Mouse (Mus musculus) right cerebral cortex, adult 2 months (tissue): ENCODE measurements around the gene Bzw2.

Source experiments
- DNase-seq, 2 experiments: peaks; one replicate each; pipeline ENCODE4 v3.0.0; 2021 to 2022; ENCODE audit warnings: low spot score in 2 of 2

The Bzw2 gene

DNA sequence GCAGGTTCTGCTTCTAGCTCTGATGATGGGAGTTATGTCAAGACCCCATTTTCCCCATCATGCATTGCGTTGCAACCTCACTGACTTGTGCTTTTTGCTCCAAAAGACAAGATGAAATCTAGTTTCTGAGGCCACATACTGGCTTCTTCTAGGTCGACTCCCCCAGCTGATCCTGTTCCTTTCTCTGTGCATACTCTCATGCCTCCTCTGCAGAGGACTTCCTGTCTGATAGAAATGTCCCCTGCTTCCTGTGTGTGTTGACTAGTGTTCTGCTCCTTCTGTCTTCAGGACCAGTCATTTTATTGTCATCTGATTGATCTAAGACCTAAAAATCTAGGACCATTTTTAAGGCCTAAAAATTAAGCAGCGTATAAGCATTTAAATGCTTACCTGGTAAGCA, 22.5 kb downstream of the Bzw2 start:
- no peak for DNase-seq

DNA sequence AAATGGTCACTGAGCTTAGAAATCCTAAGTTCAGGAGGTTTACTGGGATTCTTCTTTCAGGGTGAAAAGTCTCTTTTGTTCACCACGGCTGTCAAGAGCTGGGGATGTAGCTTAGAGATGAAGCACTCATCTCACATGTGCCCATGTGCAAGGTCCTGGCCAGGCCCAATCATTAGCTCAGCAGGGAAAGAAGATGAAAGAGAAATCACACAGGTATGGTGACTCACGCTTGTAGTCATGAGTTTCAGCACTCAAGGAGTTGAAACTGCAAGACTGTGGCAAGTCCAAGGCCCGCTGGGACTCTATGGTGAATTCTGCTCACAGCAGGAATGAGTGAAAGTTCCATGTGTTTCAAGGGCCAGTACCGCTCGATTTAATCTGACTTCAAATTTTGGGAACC, 23.8 kb downstream of the Bzw2 start:
- DNase-seq = no peak

DNA sequence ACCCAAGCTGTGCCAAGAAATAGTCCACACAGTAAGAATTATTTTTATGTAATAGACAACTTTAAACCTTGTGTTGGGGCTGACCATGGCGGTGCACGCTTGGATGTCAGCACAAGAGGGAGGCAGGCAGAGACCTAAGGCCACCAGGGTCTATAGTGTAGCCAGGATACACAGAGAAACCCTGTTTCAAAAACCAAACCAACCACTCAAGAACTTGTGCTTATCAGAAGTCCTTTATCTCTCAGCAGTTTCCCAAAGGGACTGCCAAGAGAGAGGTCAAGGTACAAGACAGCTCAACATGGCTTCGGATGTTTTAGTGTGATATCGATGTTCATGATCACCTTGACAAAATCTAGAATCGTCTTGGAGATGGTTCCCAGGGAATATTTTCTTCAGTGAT, 24.3 kb downstream of the Bzw2 start:
- DNase-seq = no peak

DNA sequence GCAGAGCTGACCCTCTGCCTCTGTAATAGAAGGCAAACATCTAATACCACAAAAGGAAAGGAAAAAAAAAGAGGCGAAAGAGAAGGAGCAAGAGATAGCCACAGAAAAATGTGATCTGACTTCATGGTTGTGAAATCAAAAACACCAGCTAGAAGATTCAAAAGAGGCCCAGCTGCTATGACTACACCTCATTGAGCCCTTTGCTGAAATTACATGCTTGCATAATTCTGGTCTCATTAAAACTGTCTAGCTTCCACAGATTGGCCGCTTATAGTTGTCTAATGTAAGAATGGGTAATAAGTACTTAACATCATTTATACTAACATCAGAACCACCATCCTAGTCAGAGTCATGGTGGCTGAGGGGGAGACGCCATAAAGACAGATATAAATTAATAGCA, 25.2 kb downstream of the Bzw2 start:
- DNase-seq = no peak

DNA sequence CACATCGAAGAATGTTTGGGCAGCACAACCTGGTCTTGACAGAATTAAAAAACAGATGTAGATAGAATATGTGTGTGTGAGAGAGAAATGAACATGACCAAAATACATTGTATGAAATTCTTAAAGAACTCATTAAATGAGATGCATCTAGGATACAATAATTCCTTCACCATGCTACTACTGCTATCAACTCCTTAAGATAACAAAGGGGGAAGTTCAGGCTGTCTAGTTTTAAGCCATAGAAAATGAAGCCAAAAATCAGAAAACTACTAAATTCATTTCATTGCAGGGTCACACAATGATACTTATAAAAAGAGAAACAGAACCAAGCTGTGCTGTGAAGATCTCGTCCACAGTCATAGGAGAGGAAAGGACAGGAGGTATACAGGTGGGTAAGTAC, 25.6 kb downstream of the Bzw2 start:
- no peak for DNase-seq

DNA sequence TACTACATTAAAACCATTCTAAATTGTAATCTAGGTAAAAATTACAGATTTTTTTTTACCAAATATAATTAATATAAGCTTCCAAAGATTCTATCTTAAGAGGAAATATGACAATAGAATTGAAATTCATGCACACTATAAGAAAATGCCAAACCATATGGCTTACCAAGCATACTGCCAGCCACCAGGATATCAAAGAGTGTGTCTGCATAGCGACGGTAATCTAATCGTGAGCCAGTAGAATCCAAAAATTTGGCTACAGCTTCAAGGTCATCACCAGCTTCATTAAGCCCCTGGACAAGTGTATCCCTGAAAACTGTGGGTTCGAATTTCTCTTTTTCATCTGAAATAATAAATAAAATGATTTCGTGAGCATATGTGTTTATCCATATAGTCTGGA, 28.1 kb downstream of the Bzw2 start:
- no peak for DNase-seq

DNA sequence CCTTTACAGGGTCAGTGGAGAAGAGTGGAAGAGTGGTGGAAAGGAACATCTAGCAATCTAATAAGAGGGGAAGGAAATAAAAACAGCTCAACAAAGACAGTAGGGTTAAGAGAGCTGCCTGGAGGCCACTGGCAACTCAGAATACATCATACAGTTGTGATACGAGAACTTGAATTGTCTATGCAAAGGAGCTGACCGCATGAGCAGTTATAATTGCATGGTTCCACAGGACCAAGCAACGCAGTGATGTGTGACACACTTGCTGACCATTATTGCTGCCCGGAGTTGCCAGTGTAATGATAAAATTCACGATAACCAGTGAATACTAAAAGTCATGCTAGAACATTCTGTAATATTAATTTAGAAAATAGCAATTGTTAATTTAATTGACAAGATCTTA, 31.8 kb downstream of the Bzw2 start:
- no peak for DNase-seq

DNA sequence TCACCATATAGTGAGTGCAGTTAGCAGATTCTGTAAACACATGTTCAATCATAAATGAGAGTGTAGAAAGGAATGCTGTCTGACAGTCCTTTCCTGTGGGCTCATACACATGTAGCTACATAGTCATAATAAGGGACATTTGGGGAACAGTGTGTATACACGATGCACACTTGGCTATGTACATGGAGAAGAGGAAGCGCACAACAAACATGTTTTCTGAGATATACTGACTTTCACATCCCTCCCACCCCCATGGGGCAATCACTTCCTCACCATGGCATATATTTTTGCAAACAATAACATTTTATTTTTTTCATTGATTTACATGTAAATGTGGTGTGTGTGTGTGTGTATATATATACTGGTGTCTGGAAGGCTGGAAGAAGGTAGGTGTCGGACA, 38.6 kb downstream of the Bzw2 start:
- no peak for DNase-seq

DNA sequence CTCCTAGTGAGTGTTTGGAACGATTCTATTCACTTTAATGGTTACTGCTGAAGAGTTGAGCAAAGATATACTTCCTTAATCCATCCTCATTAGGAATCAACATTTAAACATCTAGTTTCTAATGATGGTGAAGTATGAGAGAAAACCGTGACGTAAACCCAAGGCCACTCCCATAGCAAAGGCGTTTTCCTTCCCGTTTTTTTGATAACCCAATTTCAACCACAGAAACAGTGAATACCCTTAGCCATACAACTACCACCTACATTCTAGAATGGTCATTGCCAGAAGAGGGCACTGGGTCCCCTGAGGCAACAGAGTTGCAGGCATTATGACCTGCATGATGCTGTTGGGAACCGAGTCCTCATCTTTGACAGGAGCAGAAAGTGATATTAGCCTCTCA, 40.7 kb downstream of the Bzw2 start:
- no peak for DNase-seq

DNA sequence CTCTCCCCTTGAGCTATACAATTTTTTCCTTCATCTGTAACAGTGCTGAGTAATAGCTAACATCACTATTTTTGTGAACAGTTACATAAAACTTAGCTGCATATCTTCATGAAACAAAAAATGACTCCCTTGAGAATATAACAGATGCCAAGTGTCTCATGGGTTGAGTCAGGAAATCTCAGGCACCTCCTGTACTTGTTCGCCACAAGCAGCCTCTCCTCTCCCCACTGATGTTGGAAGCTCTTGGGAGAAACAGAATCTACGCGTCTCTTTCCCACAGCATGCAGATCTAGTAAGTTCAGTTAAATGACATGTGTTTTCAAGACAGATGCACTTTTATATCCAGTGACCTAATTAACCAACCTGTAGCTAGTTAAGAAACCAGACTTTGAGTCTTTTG, 45.8 kb downstream of the Bzw2 start:
- DNase-seq = peak in 1 of 2 experiments; percentile 51

DNA sequence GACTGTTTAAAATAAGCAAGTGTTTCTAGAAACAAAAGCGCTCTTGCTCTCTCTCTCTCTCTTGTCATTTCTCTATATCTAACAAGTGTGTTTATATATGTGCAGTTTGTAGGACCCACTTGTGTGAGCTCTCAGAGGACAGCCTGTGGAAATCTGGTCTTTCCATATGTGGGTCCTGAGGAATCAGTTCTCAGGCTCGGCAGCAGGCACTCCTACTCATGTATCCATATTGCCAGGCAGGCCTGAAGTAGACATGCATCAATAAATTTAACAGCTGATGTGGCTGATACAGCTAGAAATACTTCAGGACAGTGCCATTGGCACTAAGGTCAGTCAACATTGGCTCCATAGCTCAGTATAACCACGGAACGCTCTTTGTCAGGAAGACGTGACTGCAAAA, 46.8 kb downstream of the Bzw2 start:
- no peak for DNase-seq

DNA sequence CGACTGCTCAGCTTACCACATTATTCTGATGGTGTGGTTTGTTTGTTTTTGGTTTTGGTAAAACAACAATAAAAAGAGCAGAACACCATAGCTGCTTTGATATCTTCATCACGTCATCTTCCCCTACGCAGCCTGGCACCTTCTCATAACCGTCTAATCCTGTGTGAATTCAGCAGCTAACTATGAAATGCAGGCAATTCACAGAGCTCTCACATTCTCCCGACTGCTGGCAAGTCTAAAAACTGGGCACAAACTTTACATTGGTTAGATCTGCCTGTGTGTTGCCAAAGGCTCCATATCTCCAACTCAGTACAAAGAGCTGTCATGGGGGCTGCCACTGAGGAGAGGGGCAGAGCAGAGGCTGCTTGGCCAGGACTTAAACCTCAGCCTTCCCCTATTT, 47.4 kb downstream of the Bzw2 start:
- DNase-seq = no peak

DNA sequence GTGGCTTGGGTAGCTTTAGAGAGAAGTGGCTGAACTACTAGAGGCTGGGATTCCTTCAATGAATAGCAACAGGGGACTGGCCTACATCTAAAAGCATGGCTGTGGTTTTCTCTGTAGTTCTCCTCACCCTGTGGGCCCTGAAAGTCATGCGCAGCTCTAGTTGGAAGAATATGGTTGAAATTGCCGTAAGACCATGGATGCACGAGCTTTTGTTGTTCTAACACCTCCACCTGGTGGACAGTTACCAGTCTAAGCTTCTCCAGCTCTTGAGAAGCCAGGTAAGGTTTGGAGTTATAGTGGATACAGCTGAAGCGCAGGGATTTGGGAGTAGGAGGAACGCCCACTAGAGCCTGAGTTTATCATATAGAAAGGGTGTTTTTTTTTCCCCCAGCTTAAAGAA, 49.4 kb downstream of the Bzw2 start:
- no peak for DNase-seq

DNA sequence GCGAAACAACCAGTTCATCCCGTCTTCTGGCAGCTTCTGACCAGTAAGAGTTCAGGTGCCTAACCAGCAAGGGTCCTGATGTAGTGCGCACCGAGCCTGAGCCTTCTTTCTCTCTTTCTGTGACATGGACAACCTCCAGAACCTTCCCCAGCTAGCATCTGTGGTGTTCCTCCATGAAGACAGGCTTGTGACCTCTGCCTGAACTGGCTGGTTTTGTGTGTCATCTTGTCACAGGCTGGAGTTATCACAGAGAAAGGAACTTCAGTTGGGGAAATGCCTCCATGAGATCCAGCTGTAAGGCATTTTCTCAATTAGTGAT, 54.3 kb downstream of the Bzw2 start:
- DNase-seq = no peak

DNA sequence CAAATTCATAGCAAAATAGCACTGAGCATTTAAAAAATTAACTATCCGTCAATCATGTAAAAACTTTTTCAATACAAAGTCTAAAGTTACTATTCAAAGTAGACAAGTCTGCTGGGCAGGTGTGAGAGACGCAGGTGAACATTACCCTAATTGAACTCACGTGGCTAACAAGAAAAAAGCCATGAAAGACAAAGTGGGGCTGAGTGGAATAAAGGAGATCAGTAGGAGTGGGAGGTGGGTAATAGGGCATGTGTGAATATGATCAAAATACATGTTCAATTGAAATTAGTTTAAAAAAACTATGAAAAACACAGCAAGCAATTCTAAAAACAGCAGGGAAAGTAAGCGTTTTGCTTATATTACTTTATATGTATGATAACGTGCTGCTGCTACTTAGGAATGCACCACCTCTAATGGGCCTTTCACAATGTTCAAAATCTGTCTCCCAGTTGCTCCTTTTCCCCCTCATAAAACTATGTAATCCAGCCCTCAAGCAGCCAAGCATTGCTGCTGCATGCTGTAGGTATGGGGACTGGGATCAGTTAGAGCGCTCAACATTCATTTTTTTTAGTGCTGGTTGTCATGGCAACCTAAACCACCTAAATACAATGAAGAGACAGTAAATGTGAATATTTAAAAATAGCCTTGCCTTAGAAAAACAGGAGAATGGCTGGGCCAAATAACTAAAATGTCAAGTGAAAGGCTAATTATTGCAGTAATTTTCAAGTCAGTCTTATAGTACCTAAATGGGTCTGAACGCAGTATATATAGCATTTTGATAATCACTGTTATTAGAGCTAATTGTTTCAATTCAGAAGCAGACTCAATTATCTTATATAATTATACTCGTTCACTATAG, 54.9 kb downstream of the Bzw2 start:
- DNase-seq = peak in 1 of 2 experiments; percentile 43

DNA sequence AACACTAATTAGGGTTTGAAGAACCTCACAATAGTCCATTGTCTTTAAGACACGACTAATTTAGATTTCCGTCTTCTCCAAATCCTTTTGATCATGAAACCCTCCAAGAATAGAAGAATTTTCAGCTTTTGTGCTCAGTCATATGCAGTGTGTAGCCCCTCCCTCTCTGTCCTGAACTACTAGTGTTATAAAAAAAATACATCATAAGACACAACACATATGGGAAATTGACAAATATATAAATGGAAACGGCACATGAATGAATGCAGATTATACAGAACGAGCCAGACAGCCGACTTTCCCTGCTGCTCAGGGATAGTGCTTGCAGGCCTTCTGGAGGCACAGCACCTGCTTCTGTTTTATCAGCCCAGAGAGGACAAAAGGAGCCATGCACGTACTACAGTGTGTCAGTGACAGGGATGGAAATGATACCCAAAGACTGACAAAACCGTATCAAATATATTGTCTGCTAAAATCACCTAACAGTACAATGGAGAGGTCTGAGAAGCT, 62.5 kb downstream of the Bzw2 start:
- no peak for DNase-seq

DNA sequence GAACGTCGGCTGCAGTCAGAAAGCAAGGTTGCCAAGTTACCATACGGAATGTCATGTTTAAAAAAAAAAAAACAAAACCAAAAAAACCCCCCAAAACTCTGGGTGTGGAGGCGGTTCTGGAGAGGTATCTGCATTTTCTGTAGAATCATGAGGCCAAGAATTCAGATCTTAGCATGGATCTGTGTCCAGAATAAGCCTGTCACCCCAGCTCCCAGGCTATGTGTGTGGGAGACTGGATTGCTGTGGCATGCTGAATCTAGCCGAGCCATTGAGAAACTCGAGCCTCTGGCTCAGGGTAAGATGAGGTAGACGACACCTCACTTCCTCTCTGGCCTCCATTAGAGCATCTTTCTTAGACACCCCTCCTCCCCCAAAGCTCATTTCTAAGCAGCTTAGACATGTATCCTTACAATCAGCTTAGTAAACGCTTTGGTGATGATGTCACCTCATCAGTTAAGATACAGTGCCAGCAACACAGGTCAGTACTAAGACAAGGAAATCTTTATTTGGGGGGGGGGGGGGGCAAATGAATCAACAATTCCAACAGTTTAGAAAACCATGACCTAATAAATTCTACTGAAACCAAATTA, 64.7 kb downstream of the Bzw2 start:
- peak; percentile 57 to 62 for DNase-seq

DNA sequence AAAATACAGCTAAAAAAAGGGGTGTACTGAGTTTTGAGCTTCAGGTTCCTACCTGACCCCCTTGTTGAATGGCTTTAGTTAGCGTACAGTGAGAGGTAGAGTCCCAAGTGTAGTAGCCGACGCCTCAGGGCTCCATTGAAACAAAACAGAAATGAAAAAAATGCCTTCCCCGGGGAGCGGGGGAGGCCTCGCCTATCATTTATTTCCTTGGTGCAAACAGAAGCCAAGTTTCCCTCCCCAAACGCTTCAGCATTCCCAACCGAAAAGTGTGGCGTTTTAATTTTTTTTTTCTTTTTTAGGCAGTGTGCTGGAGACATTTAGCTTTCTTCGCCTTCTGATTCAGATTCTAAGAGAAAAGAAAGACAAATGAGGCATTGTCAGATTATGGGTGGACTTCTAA, 65.9 kb downstream of the Bzw2 start:
- peak in 1 of 2 experiments; percentile 14 for DNase-seq

DNA sequence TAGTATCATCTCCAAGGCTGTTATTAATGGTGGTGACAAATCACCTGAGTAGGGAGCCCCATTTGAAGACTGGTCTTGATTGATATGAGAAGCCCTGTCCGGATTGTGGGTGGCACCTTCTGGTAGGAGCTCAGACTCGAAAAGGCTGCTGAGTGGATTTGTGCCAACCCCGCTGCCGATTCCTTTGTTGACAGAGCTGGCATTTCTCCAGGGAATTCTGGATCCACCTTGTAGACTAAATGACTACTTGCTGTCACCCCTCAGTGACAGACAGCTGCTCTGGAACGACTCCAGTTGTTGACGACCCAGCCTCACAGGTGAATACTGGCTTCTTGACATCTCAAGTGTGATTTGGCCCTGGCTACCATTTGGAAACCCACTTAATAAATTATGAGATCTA, 68.7 kb downstream of the Bzw2 start:
- no peak for DNase-seq

DNA sequence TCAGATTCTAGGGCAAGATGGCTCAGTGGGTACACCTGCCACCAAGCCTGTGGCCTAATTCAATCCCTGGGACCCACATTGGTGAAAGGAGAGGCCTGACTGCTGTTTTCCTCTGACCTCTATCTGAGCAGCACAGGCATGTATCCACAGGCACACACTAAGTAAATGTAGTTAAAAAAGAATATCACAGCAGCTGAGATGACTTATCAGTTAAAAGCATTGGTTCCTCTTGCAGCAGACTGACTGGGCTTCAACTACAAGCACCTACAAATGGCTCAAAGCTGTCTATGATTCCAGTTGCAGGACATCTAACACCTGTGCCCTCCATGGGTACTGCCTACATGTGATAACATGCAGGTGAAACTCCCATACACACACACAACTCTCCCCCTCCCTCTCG, 69.1 kb downstream of the Bzw2 start:
- DNase-seq = no peak

DNA sequence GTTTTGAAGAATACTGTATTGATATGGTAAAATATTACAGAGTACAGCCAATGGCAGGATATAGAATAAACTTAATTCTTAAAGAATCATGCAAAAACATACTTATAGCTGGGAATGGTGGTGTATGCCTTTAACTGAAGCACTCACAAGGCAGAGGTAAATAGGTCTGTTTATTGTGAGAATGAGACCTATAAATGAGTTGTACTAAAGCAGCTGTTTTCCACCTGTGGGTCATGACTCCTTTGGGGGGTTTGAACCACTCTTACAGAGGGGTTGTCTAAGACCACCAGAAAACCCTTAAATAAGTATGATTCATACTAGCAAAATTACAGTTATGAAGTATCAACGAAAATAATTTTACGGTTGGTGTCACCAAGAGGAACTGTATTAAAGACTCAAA, 72.5 kb downstream of the Bzw2 start:
- DNase-seq = no peak

DNA sequence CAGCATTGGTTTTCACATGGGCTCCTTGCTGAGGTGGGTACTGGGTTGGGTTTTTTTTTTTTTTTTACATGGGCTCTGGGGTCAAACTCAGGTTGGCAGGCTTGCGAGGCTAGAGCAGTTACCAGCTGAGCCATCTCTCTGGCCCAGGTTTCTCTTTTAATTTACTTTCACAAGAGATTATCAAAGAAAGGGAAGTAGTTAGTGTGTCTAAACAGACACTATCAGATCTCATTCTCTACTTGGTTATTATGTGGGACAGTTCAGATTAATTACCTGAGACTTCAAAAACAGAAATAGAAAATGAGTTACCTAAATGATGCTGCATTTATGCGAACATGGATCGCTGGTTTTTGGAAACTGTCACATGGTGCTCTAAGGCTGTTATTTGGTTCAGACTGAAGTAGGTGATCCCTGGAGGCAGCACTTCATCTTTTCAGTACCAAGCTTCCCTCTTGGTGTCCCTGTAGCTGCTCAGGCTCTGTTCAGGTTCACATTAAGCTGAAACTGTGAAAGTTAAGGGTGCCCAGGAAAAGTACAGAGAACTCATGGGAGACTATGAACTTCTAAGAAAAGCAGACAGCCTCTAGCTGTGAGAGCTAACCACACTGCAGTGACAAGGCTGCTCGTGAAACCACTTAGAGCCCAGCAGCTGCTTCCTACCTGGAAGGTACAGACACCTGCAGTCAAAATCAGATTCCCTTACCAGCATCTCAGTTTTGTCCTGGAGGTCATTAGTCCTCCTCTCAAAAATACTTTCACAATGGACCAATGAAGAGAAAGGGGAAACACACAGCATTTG, 79.6 kb downstream of the Bzw2 start:
- DNase-seq = no peak

DNA sequence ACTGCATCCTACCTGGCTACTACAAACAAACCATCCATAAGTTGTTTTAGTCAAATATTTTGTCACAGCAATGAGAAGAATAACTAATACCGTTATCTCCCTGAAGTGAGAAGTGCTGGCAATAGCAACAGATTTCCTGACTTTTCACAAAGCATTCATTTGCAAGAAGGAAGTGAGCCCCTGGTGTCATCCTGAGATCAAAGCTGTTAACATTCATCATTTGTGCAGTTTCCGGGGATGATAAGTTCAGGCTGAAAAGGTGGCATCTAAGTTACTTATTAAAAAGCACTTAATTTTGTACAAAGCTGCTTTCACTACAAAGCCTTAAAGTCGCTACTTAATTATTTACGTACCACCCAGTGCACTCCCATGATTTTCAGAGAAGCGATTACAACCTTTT, 85.0 kb downstream of the Bzw2 start:
- DNase-seq = no peak
